Mouse (Mus musculus) Patski (cell line): ENCODE measurements around the gene Wdr95. TPM values are rescaled to one million over a fixed set of nuclear protein-coding genes. Genes with fewer than 3 reads are reported as not detected.

Source experiments
- ATAC-seq: fragments of 100-300 bp; one replicate; pipeline ENCODE4 v1.8.0; 2021
- CTCF ChIA-PET: fragments of 350-600 bp; sonication (Branson Sonifier 250); formaldehyde crosslinking; loops from one replicate; lab custom pipeline; 2022; ENCODE audit warnings: inconsistent platforms; lab: Charles Lee
- POLR2A ChIA-PET: fragments of 350-600 bp; sonication (Branson Sonifier 250); formaldehyde crosslinking; loops from one replicate; lab custom pipeline; 2022; ENCODE audit warnings: antibody characterized with exemption, inconsistent platforms; lab: Charles Lee
- DNase-seq: peaks from one replicate; pipeline ENCODE4 v3.0.0-alpha.2; 2011; ENCODE audit warnings: low read depth, low spot score
- H3K27me3 ChIP-seq: fragments of 371-371 bp; one replicate; pipeline ENCODE4 v1.5.1; 2021
- CTCF ChIP-seq: fragments of 100-300 bp; IDR thresholded peaks from one replicate; pipeline ENCODE4 v1.5.1; 2021
- in situ Hi-C: fragments of 300-500 bp; cut with MboI; formaldehyde crosslinking; loops from 3 replicates; pipeline ENCODE4 v1.11.1; 2018; ENCODE audit warnings: low pct_unique_long_range_greater_than_20kb, mixed read lengths
- polyA plus RNA-seq: library from polyadenylated mRNA; unstranded; gene quantifications from one replicate; pipeline ENCODE4 v1.2.3, GENCODE M21; 2021

Gene Wdr95
- polyA plus RNA-seq, 1 experiment from 2014 or later: 0.03 TPM

DNA sequence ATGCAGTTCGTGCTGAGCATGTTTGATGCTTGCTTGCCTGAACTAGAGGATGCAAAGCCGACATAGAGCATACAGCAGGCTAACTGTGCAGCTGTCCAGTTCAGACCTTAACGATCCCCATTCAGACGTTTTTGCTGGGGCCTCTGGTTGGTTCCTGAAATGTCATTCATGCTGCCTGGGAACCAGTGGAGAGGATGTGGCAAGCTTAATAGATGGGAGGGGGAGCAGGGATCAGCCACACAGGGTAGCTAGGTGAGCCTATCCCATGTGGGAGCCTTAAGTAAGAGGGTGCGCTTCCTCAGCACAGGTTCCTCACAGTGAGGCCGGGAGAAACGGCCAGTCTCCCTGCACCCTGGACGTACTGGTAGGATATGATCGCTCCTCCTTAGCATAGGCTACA is 7.5 kb downstream of the Wdr95 start:
- in situ Hi-C loops: no loop called here
- no peak for DNase-seq
- H3K27me3 ChIP-seq: no peaks in the 10 kb centered on the region
- CTCF ChIA-PET: interaction anchor here (1.2 kb wide), 1 partner anchor 16 kb away, joined by 3 read pairs; no protein-coding TSS in a partner anchor
- no peak for TF ChIP-seq CTCF
- POLR2A ChIA-PET: no interaction called here
- ATAC-seq: no peak

DNA sequence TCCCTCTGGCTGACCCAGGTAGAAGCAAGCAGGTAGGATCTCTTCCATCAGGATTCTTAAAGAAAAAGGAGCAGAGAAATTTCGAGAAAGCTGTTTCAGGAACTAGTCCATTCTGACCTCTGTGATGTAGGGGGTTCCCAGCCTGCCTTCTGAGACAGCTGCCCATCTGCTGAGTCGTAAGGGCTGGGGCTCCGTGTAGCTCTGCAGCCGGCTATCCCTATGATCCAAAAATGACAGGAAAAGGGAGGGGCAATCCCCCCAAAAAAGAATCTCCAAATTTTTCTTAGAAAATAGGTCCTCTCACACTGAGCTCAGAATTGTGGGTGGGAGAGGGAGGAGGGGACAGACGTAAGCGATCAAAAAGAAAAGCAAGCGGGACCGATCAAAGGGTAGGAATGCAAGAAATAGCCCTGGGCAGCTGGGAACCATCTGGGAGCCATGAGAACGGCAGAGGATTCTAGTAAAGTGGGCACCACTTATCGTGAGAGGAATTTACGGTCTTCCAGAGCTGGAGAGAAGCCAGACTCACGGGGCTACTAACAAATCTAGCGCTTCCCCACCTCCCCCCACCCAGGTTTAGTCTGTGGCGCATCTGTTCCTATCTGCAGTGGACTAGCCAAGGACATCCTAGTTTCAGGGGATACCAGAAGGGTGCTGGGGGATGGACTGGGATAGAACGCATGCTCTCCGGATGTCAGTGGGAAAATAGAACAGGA is 9.5 kb downstream of the Wdr95 start:
- DNase-seq: no peak
- in situ Hi-C loops: no loop called here
- no peak for ATAC-seq
- no peak for TF ChIP-seq CTCF
- ChIA-PET CTCF (interaction anchor here (1.4 kb wide), 1 partner anchor 13 kb away, joined by 3 read pairs; no protein-coding TSS in a partner anchor), POLR2A (interaction anchor here (1.1 kb wide), 1 partner anchor 611 kb away, joined by 7 read pairs; no protein-coding TSS in a partner anchor)
- no peaks in the 10 kb centered on the region for H3K27me3 ChIP-seq

DNA sequence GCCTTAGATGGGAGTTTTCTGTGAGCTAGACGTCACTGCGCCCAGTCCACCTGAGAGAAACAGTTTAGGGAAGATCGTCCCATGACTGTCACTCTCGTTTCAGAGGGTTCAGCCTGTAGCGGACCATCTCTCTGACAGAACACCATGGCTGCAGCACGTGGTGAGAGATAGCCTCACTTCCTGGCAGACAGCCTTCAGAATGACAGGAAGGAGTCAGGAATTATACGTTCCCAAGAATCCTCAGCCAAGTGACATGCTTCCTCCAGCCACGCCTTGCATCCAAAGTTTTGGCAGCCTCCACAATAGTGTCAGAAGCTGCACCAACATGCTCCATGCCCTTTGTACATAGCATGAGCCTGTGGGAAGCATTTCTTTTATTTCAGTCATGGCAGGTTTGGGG is 10.1 kb downstream of the Wdr95 start:
- DNase-seq (no peak), ATAC-seq (no peak)
- TF ChIP-seq CTCF: no peak
- in situ Hi-C loops: no loop called here
- POLR2A ChIA-PET: interaction anchor here (1.1 kb wide), 1 partner anchor 611 kb away, joined by 7 read pairs; no protein-coding TSS in a partner anchor
- CTCF ChIA-PET: interaction anchor here (1.3 to 1.4 kb wide), 2 partner anchors 14 kb away, joined by 3 read pairs; no protein-coding TSS in a partner anchor
- no peaks in the 10 kb centered on the region for H3K27me3 ChIP-seq

DNA sequence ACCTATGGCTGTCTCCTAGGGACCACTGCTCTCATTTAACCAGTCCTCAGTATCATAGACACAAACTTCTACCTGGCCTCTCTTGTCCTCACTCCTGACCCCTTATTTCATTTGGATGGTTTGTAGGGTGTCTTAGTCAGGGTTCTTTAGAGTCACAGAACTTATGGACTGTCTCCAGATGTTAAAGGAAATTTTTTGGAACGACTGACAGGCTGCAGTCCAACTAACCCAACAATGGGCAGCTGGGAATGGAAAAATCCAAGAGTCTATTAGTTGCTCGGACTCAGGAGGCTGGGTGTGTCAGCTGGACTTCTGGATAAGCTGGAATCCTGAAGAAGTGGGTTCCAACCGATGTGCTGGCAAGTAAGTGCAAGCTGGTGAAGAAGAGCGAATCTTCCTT is 10.6 kb downstream of the Wdr95 start:
- DNase-seq (no peak), ATAC-seq (no peak)
- TF ChIP-seq CTCF: no peak
- H3K27me3 ChIP-seq: no peaks in the 10 kb centered on the region
- CTCF ChIA-PET: interaction anchor here (1.3 to 1.4 kb wide), 2 partner anchors 13 to 14 kb away, joined by 3 read pairs; no protein-coding TSS in a partner anchor
- POLR2A ChIA-PET: no interaction called here
- in situ Hi-C loops: no loop called here

DNA sequence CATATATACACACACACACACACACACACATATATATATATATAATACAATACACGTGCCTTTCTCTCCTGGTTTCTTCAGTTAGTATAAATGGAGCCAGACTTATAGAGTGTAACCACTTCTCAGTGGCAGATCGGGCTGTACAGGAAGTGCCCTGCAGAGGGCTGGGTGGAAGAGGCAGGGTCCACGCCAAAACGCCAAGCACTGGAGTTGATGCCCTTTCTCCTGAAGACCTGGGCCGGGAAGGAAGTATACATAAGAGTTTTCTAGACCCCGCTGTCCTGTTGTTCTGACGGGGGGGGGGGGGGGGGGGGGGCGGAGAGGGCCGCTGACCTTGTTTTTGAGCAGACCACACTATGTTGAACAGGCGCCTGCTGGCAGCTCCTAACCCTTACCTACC is 22.7 kb downstream of the Wdr95 start:
- ATAC-seq: no peak
- CTCF ChIA-PET: interaction anchor here (1.4 kb wide), 1 partner anchor 15 kb away, joined by 3 read pairs; no protein-coding TSS in a partner anchor
- no peaks in the 10 kb centered on the region for H3K27me3 ChIP-seq
- in situ Hi-C loops: no loop called here
- TF ChIP-seq CTCF: no peak
- POLR2A ChIA-PET: no interaction called here
- no peak for DNase-seq

DNA sequence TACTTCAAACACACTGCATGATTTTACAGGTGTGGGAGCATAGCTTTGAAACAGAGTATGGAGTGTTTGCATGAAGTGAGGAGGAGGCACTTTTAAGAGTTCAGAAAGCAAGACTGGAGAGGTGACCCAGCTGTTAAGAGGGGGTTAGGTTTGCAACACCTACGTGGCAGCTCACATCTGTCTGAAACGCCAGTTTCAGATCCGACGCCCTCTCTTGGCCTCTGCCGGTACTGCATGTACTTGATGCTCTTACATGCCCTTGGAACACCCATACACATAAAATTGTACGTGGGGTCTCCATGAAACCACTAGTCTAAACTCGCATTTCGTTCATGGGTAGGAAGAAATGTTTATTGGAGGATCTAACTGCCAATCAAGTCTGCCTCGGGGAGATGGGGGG is 24.3 kb downstream of the Wdr95 start:
- in situ Hi-C loops: no loop called here
- peak; percentile 50 for TF ChIP-seq CTCF
- ATAC-seq: no peak

DNA sequence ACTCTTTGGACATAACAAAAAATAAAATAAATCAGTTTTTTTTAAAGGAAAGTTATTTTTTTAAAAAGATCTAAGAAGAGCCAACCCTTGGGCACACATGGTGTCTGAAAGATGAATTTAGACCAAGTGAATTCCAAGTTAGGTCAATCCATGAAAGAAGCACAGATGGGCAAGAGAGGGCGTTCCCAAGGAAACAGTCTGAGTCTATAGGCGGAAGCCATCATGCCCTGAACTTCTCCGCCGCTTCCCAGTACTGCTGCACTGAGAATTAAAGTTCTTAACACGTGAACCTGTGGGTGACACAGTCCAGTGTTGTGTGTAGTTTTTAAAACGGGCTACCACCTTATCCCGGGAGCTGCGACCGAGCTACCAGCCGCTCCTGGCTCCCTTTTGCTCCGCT is 24.9 kb downstream of the Wdr95 start:
- no peak for ATAC-seq
- in situ Hi-C loops: no loop called here
- no peak for TF ChIP-seq CTCF
- CTCF ChIA-PET: interaction anchor here (1.4 kb wide), 1 partner anchor 8 kb away, joined by 3 read pairs; no protein-coding TSS in a partner anchor
- DNase-seq: no peak
- no peaks in the 10 kb centered on the region for H3K27me3 ChIP-seq
- POLR2A ChIA-PET: no interaction called here

More for the DNA sequence above, 24.3 kb downstream of the Wdr95 start:
- no peak for DNase-seq
- CTCF ChIA-PET: interaction anchor here (0.7 to 1.4 kb wide), 4 partner anchors 8 to 28 kb away, joined by 3 to 5 read pairs (median 3); no protein-coding TSS in a partner anchor
- POLR2A ChIA-PET: interaction anchor here (1.3 kb wide), 1 partner anchor 83 kb away, joined by 4 read pairs; no protein-coding TSS in a partner anchor
- H3K27me3 ChIP-seq: no peaks in the 10 kb centered on the region

DNA sequence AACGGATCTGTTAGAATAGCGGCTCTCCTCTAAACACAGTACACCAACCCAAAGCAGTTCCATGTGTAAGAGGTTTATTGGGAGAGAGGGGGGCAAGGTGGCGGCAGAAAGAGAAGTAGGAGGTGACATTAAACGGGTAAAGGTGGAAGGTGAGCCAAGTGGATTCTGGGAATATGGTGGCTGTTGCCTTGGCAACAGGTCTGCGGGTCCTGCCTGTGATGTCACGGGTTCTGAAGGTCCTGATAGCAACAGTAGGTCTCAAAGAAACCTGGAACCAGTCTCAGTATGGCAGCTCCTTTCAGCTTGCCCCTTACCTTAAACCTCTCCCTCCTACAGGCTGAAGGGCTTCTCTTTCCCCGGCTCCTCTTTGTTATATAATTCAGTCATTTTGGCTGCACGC is 25.9 kb downstream of the Wdr95 start:
- no peaks in the 10 kb centered on the region for H3K27me3 ChIP-seq
- no peak for DNase-seq
- no peak for ATAC-seq
- CTCF ChIA-PET: no interaction called here
- POLR2A ChIA-PET: no interaction called here
- TF ChIP-seq CTCF: no peak
- in situ Hi-C loops: no loop called here

DNA sequence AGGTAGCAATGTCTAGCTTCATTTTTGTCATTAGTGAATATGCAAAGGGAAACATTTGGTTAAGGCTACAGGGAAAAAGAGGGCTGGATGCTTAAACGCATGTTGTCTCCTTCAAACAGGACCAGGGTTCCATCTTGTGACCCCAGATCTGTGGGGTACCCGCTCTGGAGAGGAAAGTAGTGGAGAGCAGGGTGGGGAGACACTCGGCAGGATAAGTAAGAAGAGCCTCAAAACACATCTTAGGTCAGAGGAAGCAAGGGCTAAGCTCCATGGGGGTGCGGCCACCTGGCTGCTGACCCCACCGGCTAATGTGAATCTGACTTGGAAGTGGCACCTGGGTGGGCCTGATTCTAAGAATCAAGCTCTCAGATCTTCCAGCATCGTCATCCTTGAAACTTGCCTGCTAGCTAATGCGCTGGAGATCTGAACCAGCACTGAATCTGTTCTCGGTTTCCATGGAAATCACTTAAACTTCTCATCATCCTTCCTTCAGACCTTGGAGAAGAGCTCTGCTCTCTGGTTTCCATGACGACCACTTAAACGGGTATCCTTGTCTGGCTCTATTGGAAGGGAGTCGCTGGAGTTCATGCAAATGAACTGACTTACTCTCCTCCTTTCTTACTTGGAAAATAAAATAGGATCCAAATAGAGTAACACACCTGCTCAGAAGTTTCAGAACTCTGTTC is 32.6 kb downstream of the Wdr95 start:
- ChIA-PET POLR2A (no interaction called here), CTCF (interaction anchor here (0.9 kb wide), 1 partner anchor 8 kb away, joined by 3 read pairs; no protein-coding TSS in a partner anchor)
- H3K27me3 ChIP-seq: no peaks in the 10 kb centered on the region
- no peak for TF ChIP-seq CTCF
- DNase-seq (no peak), ATAC-seq (no peak)
- in situ Hi-C loops: no loop called here

DNA sequence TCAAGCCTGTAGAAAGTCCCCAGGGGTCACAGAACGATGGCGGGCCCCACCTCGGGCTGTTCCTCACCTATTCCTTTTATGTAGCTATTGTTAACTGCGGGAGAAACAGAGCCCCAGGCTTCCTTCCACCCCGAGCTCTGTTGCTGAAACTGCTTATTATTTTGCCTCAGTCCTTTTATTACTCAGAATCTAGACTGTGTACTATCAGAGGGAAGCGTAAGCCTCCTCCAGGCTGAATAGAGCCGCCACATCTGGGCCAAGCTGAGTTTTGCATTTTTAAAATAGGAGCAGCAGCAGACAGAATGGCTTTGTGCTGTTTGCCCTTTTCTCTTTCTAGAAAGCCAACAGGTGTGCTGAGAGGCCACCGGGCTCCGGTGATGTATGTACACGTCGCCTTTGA is 37.5 kb downstream of the Wdr95 start:
- no peak for DNase-seq
- TF ChIP-seq CTCF: no peak
- ChIA-PET POLR2A (no interaction called here), CTCF (no interaction called here)
- in situ Hi-C loops: no loop called here
- no peaks in the 10 kb centered on the region for H3K27me3 ChIP-seq
- no peak for ATAC-seq
